ENCODE assay signal across 21 mouse cellular contexts in genomic region chr7:134439281-134439680, GRCm38 (mm10). TPM values are rescaled to one million over a fixed set of nuclear protein-coding genes. Genes with fewer than 3 reads are reported as not detected.
"Had no signal": no experiment of that assay in that cellular context is flagged by ENCODE, and none has a peak within 500 bp of the region (broad histone marks: within the 10 kb centered on the region; RNA-seq: fewer than 3 reads in every experiment).

No protein-coding gene starts in this region.

- H3K27ac ChIP-seq: midbrain, embryonic 10.5 days; midbrain, embryonic 12.5 days; neural tube, embryonic 13.5 days; neural tube, embryonic 15.5 days had no signal

- H3K4me1 ChIP-seq: midbrain, embryonic 10.5 days; midbrain, embryonic 12.5 days; neural tube, embryonic 13.5 days; neural tube, embryonic 15.5 days had no signal

- H3K4me3 ChIP-seq: midbrain, embryonic 10.5 days; midbrain, embryonic 12.5 days; myocyte; neural tube, embryonic 13.5 days; neural tube, embryonic 15.5 days had no signal

- H3K9me3 ChIP-seq: midbrain, embryonic 10.5 days; midbrain, embryonic 12.5 days; neural tube, embryonic 13.5 days; neural tube, embryonic 15.5 days had no signal

- H3K27me3 ChIP-seq: midbrain, embryonic 12.5 days; neural tube, embryonic 13.5 days; neural tube, embryonic 15.5 days had no signal

- H3K36me3 ChIP-seq: midbrain, embryonic 10.5 days; midbrain, embryonic 12.5 days; neural tube, embryonic 13.5 days; neural tube, embryonic 15.5 days had no signal

- DNase-seq: lung, adult 18-20 months; lung, embryonic 14.5 days; lung, postnatal 10 days; lung, postnatal 4 days; midbrain, embryonic 14.5 days; retina, postnatal 1 day; right cerebral cortex, adult 18-20 months; right cerebral cortex, postnatal 25 days; right cerebral cortex, postnatal 4 days; spleen, adult 18-20 months; thymus, adult 2 months; thymus, postnatal 25 days; thymus, postnatal 4 days had no signal

RNA-seq across cellular contexts. Expression of gene D7Ertd443e, which starts 53.8 kb away (rescaled TPM):
- total RNA-seq: megakaryocyte, adult 5-6 weeks; megakaryocyte-erythroid progenitor cell, adult 5-6 weeks had no signal
- polyA plus RNA-seq: midbrain, embryonic 10.5 days; midbrain, embryonic 12.5 days; small intestine, adult 2 months had no signal
